Mouse (Mus musculus): ENCODE measurements at regions not wholly inside any gene's neighbourhood (a gene's known extent, or its start where the extent isn't known, plus 50 kb on each side); places are given as distances from the start of the nearest gene placed in this dataset.

GRCm38 (mm10) chr4:54709751-54710150, 235.1 kb upstream of the Zfp462 start:
- no peak for TF ChIP-seq ZC3H11A (IDR thresholded peaks at IDR 0.05; ENCODE audit: borderline replicate concordance, low read depth, low read length)
- no peak for TF ChIP-seq MAFK (IDR thresholded peaks at IDR 0.05; ENCODE audit: insufficient read depth, low read depth, low read length)
- no peak for TF ChIP-seq ZNF384 (IDR thresholded peaks at IDR 0.05; ENCODE audit: low read depth, low read length)
- no peak for TF ChIP-seq CHD2 (IDR thresholded peaks at IDR 0.05; ENCODE audit: low read depth, low read length)

Measured in ES-E14 (cell line).